Mouse (Mus musculus) layer of hippocampus, postnatal 10 days (tissue): Measurements from ENCODE around the gene Gm20532. TPM values are rescaled to one million over a fixed set of nuclear protein-coding genes. Genes with fewer than 3 reads are reported as not detected.
A peak's percentile ranks its signal among the peaks of the same experiment; 100 is the strongest.

ENCODE experiments used
- DNase-seq, 2 experiments: peaks; one replicate each; pipeline ENCODE4 v3.0.0; 2021; ENCODE audit warnings: low spot score in 2 of 2
- microRNA-seq, 2 experiments: library from miRNA; unstranded; fragments of <30 nt; microRNA quantifications; one replicate each; pipeline ENCODE4 v1.2.0; 2021
- total RNA-seq, 2 experiments: library from RNA; stranded (reverse); gene quantifications; 2 replicates each; pipeline ENCODE4 v1.2.3; 2021

The Gm20532 gene
- total RNA-seq, 2 experiments from 2014 or later = not detected

DNA sequence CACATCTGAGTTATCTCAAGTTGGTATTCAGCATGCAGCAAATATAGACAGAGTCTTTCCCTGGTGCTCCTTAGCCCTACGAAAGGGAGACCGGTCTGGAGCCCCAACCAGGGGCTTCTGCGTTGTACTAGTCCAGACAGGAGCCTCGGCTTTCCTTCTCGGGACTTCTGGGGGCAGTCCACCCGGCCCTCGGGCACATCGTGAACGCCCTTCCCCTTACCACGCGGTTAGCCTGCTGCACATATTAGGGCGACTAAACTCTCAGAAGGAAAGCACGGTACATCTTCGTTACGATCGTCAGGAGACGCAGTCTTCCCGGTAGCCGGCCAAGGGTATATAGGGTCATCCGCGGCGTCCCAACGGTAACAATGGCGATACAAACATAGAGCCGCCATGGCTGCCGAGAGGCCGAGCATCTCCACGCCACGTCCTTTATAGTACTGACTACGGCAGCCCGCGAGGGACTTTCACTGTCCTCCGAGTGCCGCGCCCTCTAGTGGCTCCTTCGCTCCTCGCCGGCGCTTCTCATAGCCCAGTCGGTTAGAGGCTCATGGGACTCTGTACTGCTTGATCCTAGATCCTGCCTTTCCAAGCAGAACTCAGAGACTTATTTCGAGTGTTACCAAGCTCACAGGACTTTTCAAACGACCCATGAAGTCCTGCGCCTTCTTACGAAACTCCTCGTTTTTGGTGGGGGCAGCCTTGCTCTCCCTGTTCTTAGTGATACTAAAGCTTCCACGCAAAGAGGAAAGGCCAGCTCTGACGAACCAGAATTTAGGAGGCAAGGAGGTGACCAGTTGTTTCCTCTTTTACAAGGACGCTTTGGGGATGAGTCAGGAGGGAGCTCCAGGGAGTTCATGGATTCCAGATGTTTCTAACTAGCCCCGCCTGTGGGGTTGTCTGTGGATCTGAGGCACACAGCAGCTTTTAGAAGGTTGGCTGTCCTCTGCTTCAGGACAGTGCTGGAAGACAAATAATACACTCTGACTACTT is 53.7 kb downstream of the Gm20532 start:
- peak; percentile 99 to 100 for DNase-seq

DNA sequence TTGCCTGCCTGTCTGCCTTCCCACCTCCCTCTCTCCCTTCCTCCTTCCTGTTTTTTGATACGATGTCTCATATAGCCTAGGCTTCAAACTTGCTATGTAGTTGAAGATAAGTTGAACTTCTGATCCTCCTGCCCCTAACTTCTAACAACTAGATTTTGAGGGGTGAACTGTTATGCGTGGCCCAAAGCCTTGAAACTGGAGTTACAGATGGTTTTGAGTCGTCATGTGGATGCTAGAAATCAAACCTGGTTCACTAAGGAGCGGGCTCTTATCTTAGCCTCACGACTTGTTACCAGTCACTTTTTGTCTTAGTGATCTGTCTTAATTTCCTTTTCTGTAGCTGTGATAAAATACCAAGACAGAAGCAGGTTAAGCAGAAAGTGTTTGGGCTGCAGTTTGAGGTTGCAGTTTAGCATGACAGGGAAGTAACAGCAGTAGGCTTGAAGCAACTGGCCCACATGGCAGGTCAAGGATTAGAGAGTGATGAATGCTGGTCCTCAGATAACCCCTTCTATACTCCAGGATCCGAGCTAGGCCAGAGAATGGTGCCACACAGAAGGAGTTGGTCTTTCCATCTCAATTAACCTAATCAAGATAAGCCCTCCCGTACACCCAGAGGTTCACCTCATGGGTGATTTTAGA is 54.7 kb downstream of the Gm20532 start:
- DNase-seq = no peak

GRCm38 (mm10) chr2:26643942-26644341 is 57.5 kb downstream of the Gm20532 start:
- no peak for DNase-seq

DNA sequence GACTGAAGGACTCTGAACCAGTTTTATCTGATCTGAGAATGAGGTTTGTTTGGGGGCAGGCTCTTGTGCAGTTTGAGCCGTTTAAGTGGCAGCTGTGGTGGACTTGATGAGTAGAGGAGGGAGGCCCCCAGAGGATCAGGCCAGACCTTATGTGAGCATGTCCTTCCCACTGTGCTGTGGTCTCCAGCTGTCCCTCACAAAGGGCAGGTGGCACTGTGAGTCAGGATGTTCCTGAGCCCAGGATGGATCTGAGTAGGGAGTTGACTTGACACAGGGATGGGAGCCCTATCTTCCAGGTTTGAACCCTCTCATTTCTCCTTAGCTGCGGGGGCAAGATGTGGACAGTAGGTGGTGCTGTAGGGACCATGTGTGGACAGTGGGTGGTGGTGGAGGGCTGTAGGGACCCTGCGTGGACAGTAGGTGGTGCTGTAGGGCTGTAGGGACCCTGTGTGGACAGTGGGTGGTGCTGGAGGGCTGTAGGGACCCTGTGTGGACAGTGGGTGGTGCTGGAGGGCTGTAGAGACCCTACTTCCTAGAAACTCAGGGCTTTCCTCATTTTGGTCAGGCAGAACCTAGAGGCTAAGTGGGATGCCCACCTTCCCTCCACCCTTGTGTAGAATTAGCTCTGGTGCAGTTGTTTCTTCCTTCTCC is 60.3 kb downstream of the Gm20532 start:
- DNase-seq = peak; percentile 80 to 83

GRCm38 (mm10) chr2:26654687-26655086 is 68.2 kb downstream of the Gm20532 start:
- no peak for DNase-seq

DNA sequence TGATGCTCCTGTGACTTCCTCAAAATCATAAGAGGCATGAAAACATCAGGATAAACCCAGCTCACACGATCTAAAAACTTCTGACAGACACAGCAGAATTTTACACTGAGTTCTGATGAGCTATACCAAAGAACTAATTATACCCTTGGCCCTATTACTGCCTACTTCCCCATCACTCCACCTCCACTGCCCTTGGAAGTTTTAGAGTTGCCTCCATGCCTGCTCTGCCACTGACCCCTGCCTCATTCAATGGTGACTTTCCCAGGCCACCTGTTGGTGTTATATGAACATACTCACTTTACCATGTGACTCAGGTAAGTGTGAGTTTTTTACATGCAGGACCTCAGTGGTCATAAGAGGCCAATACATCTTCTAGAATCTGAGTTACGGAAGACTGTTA is 71.0 kb downstream of the Gm20532 start:
- no peak for DNase-seq

DNA sequence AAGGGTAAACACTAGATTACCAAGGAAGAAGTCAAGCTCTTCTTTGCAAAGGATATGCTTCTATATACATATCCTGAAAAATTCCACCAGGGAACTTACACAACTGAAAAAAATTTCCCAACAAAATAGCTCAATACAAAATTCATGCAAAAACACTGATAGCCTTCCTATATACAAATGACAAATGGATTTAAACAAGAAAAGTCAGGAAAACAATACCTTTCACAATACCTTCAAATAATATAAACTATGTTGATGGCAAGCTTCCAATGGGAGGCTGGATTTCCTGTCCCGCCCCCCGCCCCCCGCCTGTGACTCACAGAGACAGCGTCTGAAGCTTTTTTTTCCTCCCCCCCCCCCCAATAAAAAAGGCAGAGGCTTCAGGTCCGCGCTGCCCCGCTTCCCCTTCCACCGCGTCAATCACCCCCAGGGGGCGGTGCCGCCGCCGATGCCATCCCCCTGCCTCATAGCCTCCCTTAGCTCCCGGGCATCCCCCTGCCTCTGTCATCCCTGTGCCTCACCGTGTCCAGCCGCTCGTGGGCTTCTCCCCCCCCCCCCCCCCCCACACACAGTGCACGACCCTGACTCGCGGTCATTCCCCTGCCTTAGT is 74.8 kb downstream of the Gm20532 start:
- no peak for DNase-seq

DNA sequence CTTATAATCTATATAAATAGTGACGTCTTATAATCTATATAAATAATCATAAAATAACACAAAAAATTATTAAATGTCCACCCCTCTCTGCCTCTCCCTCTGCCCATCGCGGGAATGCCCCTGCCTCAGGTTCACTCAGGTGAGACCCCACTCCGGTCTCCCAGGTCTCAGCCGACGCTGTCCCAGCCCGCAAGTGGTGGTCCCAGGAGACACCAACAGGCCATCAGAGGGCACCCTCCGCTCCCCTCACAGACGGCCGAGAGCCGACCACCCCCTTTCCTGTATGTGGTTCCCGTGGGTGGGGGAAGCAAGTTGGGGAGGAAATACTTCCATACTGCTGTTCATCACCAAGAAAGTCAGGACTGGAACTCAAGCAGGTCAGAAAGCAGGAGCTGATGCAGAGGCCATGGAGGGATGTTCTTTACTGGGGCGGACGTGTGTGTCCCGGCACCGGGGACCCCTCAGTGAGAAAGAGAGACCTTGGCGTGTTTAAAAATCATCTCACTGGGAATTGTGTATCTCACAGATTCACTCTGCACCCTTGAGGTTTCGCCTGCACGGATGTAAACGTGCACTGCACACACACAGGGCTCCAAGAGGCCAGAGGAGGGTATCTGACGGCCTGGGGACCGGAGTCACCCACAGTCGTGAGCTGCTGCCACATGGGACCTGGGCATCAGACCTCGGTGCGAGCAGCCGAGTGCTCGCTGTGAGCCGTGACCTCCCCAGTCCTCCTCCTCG is 75.5 kb downstream of the Gm20532 start:
- no peak for DNase-seq

DNA sequence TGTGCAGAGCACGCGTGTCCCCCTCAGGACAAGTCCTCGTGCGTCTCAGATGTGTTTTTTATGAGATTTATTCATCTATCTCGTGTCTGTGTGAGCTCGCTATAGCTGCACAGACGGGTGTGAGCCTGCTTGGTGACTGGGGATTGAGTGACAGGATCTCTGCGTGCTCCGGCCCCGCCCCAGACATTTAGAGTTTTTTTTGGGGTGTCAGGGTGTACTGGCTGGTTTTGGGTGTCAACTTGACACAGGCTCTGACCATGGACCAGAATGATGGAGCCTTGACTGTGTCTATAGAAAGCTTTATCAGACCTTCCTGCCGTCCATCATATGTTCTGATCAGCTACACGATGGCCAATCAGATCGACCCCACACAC is 76.1 kb downstream of the Gm20532 start:
- no peak for DNase-seq

DNA sequence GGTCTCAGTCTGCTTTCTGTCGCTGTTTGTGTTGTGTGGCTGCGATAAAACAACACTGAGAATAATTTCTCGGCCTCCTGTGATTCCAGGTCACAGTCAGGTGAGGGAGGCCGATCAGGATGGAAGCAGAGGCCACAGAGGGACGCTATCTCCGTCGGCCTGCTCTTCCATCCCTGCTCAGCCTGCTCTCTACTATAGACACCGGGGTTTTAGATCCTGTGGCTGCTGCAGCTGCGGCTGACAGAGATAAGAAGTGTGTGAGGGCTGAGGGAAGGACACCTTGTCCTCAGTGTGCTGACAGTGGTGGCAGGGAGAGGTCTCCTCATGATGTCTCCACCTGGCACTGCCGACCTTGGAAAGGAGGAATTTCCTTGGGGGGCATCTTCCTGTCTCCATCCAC is 76.7 kb downstream of the Gm20532 start:
- no peak for DNase-seq

DNA sequence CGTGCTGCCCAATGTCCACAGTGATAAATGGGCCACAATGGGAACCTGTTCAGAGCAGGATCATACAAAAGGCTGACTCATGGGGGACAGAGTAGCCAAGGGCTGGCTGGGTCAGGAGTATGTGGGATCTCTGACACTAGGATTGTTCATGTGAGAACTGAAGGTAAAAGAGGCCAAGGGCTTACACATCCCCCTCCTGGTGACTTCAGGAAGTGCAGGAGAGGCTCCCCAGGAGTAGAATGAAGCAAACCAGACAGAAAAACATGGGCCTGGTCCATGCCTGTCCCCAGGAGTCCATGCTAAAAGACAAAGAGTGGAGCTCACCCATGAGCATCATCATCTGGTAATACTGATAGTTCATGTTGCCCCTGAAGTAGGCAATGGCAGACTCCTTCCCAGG is 77.1 kb downstream of the Gm20532 start:
- peak; percentile 41 to 43 for DNase-seq

GRCm38 (mm10) chr2:26668746-26669145 is 82.3 kb downstream of the Gm20532 start:
- no peak for DNase-seq

DNA sequence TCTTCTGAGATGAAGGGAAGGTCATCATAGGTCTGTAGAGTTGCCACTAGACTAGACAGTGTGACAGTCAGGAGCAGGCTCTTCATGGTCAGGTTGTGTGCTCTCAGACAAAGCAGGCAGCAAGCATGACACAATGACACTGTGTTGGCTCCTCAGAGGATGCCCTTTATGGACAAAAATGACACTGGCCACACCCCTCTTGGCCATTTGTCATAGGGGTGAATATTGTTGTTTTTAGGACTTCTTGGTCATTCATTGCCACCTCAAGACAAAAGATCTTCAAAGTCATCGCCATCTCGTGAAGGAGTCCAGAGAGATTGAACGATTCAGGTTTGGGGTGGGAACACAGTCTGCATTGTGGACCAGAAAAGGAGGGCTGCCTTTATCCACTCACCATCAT is 84.7 kb downstream of the Gm20532 start, which contains the start of gene Lcn4:
Gene Lcn4 (minus strand): TSS at position 101 of the 400 bp plus-strand sequence.
- no peak for DNase-seq

Small RNAs within 50 kb of the gene (microRNA-seq; reads per million reads assigned to microRNA genes)
- gene Mir126a = 2.0 reads per million in 2 experiments
- 0 reads per million in 2 experiments for gene Mir126b

Other genes starting within 250 kb of the Gm20532 start
- 10 to 100 TPM; 26.6 to 27.1 TPM for gene Dnlz, start 234.5 kb upstream of the Gm20532 start, total RNA-seq
- 1 to 10 TPM; 2.0 to 2.6 TPM for gene Card9, start 225.7 kb upstream of the Gm20532 start, total RNA-seq
- gene Snapc4, start 206.0 kb upstream of the Gm20532 start, total RNA-seq = 10 to 100 TPM; 80.5 to 89.7 TPM
- gene Entr1, start 197.3 kb upstream of the Gm20532 start, total RNA-seq = 100 to 1,000 TPM; 176 TPM
- gene Pmpca, start 197.3 kb upstream of the Gm20532 start, total RNA-seq = 100 to 1,000 TPM; 111 to 112 TPM
- gene Inpp5e, start 177.4 kb upstream of the Gm20532 start, total RNA-seq = 10 to 100 TPM; 17.2 to 21.0 TPM
- gene Sec16a, start 141.4 kb upstream of the Gm20532 start, total RNA-seq = 10 to 100 TPM; 43.9 to 46.1 TPM
- gene Notch1, start 70.0 kb upstream of the Gm20532 start, total RNA-seq = 10 to 100 TPM; 43.9 to 46.7 TPM
- gene Egfl7, start 6.6 kb upstream of the Gm20532 start, total RNA-seq = 100 to 1,000 TPM in 1 of 2 experiments, 10 to 100 TPM in 1; 82.2 to 102 TPM
- 1 to 10 TPM; 2.1 to 2.5 TPM for gene Agpat2, start 17.8 kb downstream of the Gm20532 start, total RNA-seq
- 10 to 100 TPM; 75.0 to 82.7 TPM for gene Fam69b, start 41.8 kb downstream of the Gm20532 start, total RNA-seq
- not detected for gene Lcn4, start 84.6 kb downstream of the Gm20532 start, total RNA-seq